Mouse (Mus musculus): ENCODE results near the gene Map1s.

- TF ChIP-seq GATA1 (IDR thresholded peaks at IDR 0.05; ENCODE audit: low read length) (no peak), TAL1 (IDR thresholded peaks at IDR 0.05; ENCODE audit: low read length) (no peak)
Observed at GRCm38 (mm10) chr8:70864712-70865221, 41.0 kb upstream of the Map1s start.
